Mouse (Mus musculus) midbrain, embryonic 16.5 days (tissue): Measurements from ENCODE around the gene Capn8. TPM values are rescaled to one million over a fixed set of nuclear protein-coding genes. Genes with fewer than 3 reads are reported as not detected.

Source experiments
- ATAC-seq: fragments of 200-750 bp; cut with Nextera tagmentation; 2 replicates; pipeline ENCODE4 v1.8.0; 2017; ENCODE audit warnings: moderate TSS enrichment
- H3K27ac ChIP-seq: fragments of 300-500 bp; sonication (generic); 2 replicates; pipeline ENCODE4 v1.5.1; 2014; ENCODE audit warnings: mild to moderate bottlenecking, low read length, mixed read lengths
- H3K27me3 ChIP-seq: fragments of 300-500 bp; sonication (generic); 2 replicates; pipeline ENCODE4 v1.6.1; 2014; ENCODE audit warnings: low read depth, low read length, mixed read lengths; ENCODE audit not compliant: control insufficient read depth, insufficient read depth
- H3K36me3 ChIP-seq: fragments of 300-500 bp; sonication (generic); 2 replicates; pipeline ENCODE4 v1.6.1; 2014; ENCODE audit warnings: mild to moderate bottlenecking, low read length, moderate library complexity, mixed read lengths; ENCODE audit not compliant: control insufficient read depth, insufficient read depth
- H3K4me1 ChIP-seq: fragments of 300-500 bp; sonication (generic); 2 replicates; pipeline ENCODE4 v1.6.1; 2014; ENCODE audit warnings: mild to moderate bottlenecking, low read length, mixed read lengths; ENCODE audit not compliant: control insufficient read depth, insufficient read depth
- H3K4me2 ChIP-seq: fragments of 300-500 bp; sonication (generic); 2 replicates; pipeline ENCODE4 v1.6.1; 2014; ENCODE audit warnings: mild to moderate bottlenecking, low read length, mixed read lengths
- H3K4me3 ChIP-seq: fragments of 300-500 bp; sonication (generic); 2 replicates; pipeline ENCODE4 v1.5.1; 2014; ENCODE audit warnings: low read depth, mild to moderate bottlenecking, low read length, moderate library complexity, mixed read lengths
- H3K9ac ChIP-seq: fragments of 300-500 bp; sonication (generic); 2 replicates; pipeline ENCODE4 v1.6.1; 2014; ENCODE audit warnings: low read depth, low read length, mixed read lengths
- H3K9me3 ChIP-seq: fragments of 300-500 bp; sonication (generic); replicated peaks from 2 replicates; pipeline ENCODE4 v1.6.1; 2014; ENCODE audit warnings: mild to moderate bottlenecking, low read length, mixed read lengths; ENCODE audit not compliant: control insufficient read depth, poor library complexity, severe bottlenecking
- WGBS: fragments of 180-500 bp; shearing (Covaris S2); extraction: QIAGEN DNeasy Blood & Tissue Kit; methylation state at CpG from one replicate; pipeline ENCODE4 v1.1.7; 2014; 5-methylcytosine and 5-hydroxymethylcytosine counted together
- polyA plus RNA-seq: library from polyadenylated mRNA; unstranded; fragments of >200 nt; fragmentation: Nextera tagmentation; extraction: Ambion mirVana; gene quantifications from 2 replicates; pipeline ENCODE4 v1.2.1, GENCODE M21; 2015

Gene Capn8
- polyA plus RNA-seq, 1 experiment from 2014 or later, result 0.21 TPM

- Histone ChIP-seq H3K36me3 (no peaks in the 10 kb centered on the region), H3K27ac (no peak overlapping the region), H3K4me3 (no peak overlapping the region), H3K27me3 (no peaks in the 10 kb centered on the region), H3K9ac (no peak overlapping the region), H3K4me1 (no peaks in the 10 kb centered on the region), H3K9me3 (no peaks in the 10 kb centered on the region), H3K4me2 (no peak overlapping the region)
- WGBS, result 69% methylated on average over 8 of the region's 8 CpGs
- no peak for ATAC-seq
Measured at GRCm38 (mm10) chr1:182675346-182675745, 110.5 kb downstream of the Capn8 start.

GRCm38 (mm10) chr1:182678151-182678550 is 113.3 kb downstream of the Capn8 start:
- H3K9me3 ChIP-seq, result no peaks in the 10 kb centered on the region
- H3K27me3 ChIP-seq, result no peaks in the 10 kb centered on the region
- WGBS, result 95% methylated on average over 17 of the region's 17 CpGs
- H3K4me2 ChIP-seq, result no peak overlapping the region
- H3K36me3 ChIP-seq, result no peaks in the 10 kb centered on the region
- no peak overlapping the region for H3K4me3 ChIP-seq
- ATAC-seq, result no peak
- no peak overlapping the region for H3K9ac ChIP-seq
- no peak overlapping the region for H3K27ac ChIP-seq
- H3K4me1 ChIP-seq, result peaks cover 5% of the 10 kb centered on the region

- Histone ChIP-seq H3K4me2 (no peak overlapping the region), H3K36me3 (no peaks in the 10 kb centered on the region), H3K27me3 (no peaks in the 10 kb centered on the region), H3K9ac (no peak overlapping the region), H3K9me3 (no peaks in the 10 kb centered on the region), H3K27ac (no peak overlapping the region), H3K4me1 (peaks cover 5% of the 10 kb centered on the region), H3K4me3 (no peak overlapping the region)
- no peak for ATAC-seq
- WGBS, result 71% methylated on average over 3 of the region's 3 CpGs
Measured at GRCm38 (mm10) chr1:182679169-182679568, 114.4 kb downstream of the Capn8 start.

GRCm38 (mm10) chr1:182679582-182679981 is 114.8 kb downstream of the Capn8 start:
- no peak overlapping the region for H3K4me2 ChIP-seq
- H3K9me3 ChIP-seq, result no peaks in the 10 kb centered on the region
- H3K4me3 ChIP-seq, result no peak overlapping the region
- no peaks in the 10 kb centered on the region for H3K36me3 ChIP-seq
- no peak overlapping the region for H3K9ac ChIP-seq
- H3K27me3 ChIP-seq, result no peaks in the 10 kb centered on the region
- H3K27ac ChIP-seq, result no peak overlapping the region
- ATAC-seq, result no peak
- whole genome bisulfite sequencing, result 62% methylated on average over 7 of the region's 7 CpGs
- H3K4me1 ChIP-seq, result peaks cover 5% of the 10 kb centered on the region

Other genes with a start within 250 kb of the Capn8 start
- gene Fbxo28, start 223.4 kb upstream of the Capn8 start, polyA plus RNA-seq, result 21.1 and 24.8 TPM in 2 replicates
- 16.0 and 19.4 TPM in 2 replicates for gene Trp53bp2, start 155.8 kb upstream of the Capn8 start, polyA plus RNA-seq
- gene Capn2, start 47.4 kb upstream of the Capn8 start, polyA plus RNA-seq, result 84.5 and 89.8 TPM in 2 replicates
- gene Ccdc185, start 184.2 kb downstream of the Capn8 start, polyA plus RNA-seq, result not detected in 2 replicates
- 86.7 and 89.4 TPM in 2 replicates for gene Susd4, start 198.9 kb downstream of the Capn8 start, polyA plus RNA-seq